Mouse (Mus musculus): Measurements from ENCODE around the gene Kin.

Kin gene

DNA sequence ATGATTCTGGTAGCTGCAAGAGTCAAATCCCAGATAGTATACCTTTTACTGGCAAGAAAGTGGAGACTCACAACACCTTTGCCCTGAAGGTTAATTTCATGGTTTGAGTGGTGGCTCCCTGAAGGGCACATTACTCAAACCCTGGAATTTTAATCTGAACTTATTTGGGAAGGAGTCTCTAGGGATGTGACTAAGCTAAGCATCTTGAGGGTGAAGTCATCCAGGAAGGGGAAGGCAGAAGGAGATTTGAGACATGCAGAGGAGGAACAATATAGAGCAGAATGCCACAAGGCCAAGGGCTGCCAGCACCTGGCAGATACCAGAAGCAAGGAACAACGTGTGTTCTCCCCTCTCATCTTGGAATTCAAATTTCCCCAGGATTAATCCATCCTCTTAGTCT, 38.4 kb downstream of the Kin start:
- DNase-seq (ENCODE audit: low read depth): no peak

DNA sequence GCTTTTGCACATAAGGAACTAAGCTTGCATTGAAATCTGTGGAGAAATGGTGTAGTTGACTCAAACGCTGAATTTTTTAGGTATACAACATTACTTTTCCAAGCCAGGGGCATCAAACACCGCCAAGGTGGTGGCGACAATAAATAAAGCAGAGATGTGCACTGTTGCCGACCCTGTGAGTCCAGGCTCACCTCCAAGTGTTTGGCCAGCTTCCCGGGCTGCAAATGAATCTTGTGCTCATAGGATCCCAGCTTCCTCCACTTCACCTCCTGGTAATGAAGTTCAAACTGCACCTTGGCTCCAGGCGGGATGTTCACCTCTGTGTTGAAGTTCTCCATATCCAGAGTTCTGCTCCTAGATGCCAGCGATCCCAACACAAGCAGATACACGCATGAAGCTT, 38.9 kb downstream of the Kin start:
- no peak for DNase-seq (ENCODE audit: low read depth)

DNA sequence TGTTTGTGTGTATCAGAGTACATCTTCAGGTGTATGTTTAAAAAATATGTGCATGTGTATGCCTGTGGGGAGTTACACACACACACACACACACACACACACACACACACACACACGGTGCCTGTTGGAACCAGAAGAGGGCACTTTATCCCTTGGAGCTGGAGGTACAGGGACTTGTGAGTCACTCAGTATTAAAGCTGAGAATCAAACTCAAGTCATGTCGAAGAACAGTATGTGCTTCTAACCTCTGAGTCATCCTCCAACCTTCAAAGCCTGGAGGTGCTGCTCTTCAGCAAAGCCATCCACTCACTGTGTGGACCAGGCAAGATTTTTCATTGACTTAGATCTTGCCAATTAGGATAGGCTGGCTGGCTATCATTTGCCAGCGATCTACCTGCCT, 41.4 kb downstream of the Kin start:
- DNase-seq (ENCODE audit: low read depth): no peak

DNA sequence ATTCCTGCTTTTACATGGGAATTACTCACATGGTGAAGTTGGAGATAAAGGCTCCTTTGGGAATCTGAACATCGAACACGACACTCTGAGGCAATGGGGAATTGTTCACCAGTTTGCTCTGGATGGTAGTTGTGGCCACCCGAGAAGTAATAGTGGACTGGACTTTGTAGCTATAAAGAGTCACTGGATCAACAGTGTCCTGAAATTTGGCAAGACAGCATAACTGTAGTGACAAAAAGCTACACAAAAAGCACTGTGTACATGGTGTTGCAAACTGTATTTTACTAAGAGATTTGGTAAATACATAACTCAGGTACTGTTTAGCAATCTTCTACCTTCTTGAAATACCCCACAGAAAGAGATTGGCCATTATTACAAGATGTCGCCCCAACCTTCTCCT, 45.7 kb downstream of the Kin start:
- DNase-seq (ENCODE audit: low read depth): no peak

DNA sequence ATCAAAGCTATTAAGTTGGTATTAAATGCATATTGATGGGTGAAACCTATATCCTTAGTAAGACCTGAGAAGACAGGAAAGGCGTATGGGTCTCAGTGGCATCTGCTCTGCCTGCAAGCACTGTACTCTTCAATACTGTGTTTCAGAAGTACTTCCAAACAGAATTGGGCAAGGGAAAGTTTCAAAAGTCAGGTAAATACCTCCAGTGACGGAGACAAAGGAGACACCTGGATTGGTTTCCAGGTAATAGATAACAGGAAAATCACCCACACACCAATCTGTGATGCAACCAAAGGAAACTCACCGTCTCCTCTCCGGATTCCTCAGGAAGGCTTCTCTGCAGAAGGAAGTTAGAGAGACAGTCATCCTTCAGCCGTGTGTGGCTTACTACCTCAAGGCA, 47.1 kb downstream of the Kin start:
- DNase-seq (ENCODE audit: low read depth): no peak

- DNase-seq (ENCODE audit: low read depth): no peak
These were observed 48.2 kb downstream of the Kin start for GRCm38 (mm10) chr2:10128571-10128970.

DNA sequence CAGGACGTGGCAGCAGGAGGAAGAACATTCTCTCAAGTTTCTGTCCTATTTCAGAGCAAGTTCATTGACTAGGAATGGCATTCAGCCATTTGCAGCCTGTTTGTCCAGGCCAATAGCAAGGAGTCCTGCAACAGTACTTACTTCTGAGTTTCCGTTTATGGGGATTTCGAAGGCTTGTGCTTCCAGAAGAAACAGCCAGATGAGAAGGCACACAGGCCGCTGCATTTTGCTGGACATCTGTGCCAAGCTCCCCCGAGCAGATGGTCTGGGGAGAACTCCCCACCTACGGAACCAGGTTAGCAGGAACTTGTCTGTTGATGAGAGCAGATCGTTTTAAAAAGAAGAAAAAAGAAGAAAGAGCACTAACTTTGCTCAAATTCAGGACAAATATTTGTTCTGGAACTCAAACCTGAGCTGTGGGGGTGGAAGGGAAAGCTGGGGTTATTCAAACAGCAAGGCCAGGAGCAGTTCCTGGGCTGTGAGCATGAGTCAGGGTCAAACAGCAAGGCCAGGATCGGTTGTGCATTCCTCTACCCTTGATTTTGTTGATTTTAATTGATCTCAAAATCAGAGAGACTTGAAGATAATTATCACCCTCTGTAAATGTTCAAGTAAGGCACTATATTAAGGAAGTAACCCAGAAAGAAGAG, 50.1 kb downstream of the Kin start:
- DNase-seq (ENCODE audit: low read depth): no peak

DNA sequence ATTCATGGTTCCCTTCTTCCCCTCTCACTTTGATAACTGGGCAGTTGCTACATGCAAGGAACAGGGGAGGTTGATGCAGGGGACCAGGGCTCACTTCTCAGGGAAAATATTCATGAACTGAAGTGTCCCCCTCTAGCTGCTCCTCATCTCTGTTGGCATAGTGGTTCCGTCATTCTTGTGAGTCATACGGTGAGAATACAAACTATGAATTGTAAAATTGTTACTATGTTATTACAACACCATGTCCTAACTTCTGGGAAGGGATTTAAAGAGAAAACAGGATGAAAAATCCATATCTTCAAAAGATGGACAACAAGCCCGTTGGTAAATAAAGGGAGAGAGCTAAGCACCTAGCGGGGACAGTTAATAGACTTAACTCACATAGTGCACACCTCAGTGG, 50.9 kb downstream of the Kin start, which contains the start of gene Itih2:
Gene Itih2 (minus strand): TSS at position 101 of the 400 bp plus-strand sequence.
- no peak for DNase-seq (ENCODE audit: low read depth)

- DNase-seq (ENCODE audit: low read depth): no peak
These were observed 51.7 kb downstream of the Kin start for GRCm38 (mm10) chr2:10132128-10132527.

GRCm38 (mm10) chr2:10133941-10134340, 53.5 kb downstream of the Kin start:
- DNase-seq (ENCODE audit: low read depth): no peak

- peak; percentile 5 for DNase-seq (ENCODE audit: low read depth)
These were observed 56.9 kb downstream of the Kin start for GRCm38 (mm10) chr2:10137320-10137719.

DNA sequence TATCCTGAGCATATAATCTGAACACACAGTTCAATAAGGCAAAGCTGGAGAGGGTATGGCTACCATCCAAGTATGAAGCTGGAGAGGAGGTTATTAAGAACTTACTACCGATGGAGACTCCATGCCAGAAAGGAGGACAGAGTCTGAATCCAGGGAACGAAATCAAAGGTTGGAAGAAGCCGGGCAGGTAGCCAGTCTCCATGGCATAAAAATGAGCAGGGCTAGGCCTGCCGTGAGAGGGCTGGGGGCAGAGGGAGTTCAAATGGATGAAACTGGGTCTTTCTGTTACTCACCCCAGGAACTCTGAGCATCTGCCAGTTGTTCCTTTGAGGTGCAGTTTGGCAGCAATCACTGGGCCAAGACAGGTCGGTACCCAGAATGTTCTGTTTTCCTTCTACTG, 60.1 kb downstream of the Kin start:
- no peak for DNase-seq (ENCODE audit: low read depth)
